Mouse (Mus musculus): Measurements from ENCODE around the gene Rasgef1b.

DNA sequence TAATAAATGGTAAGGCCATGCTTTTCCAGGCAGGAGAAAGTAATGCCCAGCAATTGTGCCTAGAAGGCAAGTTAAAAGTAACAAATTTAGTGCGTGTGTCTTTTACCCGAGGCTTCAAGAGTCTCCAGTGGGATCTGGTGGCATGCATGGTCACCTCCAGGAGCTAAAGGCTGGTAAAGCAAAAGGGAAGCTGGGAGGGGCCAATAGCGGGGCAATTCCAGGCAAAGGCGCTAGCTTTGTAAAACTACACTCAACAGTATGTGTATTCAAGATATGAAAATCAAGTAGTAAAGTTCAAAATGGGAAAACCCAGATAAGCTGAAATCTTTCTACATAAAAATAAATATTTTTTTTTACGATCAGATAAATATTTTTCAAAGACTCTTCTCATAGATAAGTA lies 561.1 kb downstream of the Rasgef1b start:
- no peak for TF ChIP-seq POLR2A (IDR thresholded peaks at IDR 0.05; ENCODE audit: insufficient read length, low read depth)
- TF ChIP-seq POLR2AphosphoS2 (IDR thresholded peaks at IDR 0.05; ENCODE audit: insufficient read length, low read depth) = no peak
- no peak for TF ChIP-seq E2F4 (IDR thresholded peaks at IDR 0.05; ENCODE audit: insufficient read depth)
- no peak for TF ChIP-seq MAX (IDR thresholded peaks at IDR 0.05; ENCODE audit: low read depth)
- no peak for TF ChIP-seq USF1 (IDR thresholded peaks at IDR 0.05; ENCODE audit: low read depth)
